Mouse (Mus musculus) limb, embryonic 10.5 days (tissue): ENCODE measurements around the gene Arhgap32. TPM values are rescaled to one million over a fixed set of nuclear protein-coding genes. Genes with fewer than 3 reads are reported as not detected.

Experiments used
- DNase-seq: peaks from one replicate; pipeline ENCODE4 v3.0.0-alpha.2; 2017; ENCODE audit warnings: low spot score
- H3K27ac ChIP-seq: fragments of 300-500 bp; sonication (generic); 2 replicates; pipeline ENCODE4 v1.5.1; 2016; ENCODE audit warnings: mild to moderate bottlenecking
- H3K27me3 ChIP-seq: fragments of 300-500 bp; sonication (generic); 2 replicates; pipeline ENCODE4 v1.6.1; 2016; ENCODE audit warnings: low read depth, mild to moderate bottlenecking; ENCODE audit not compliant: poor library complexity, severe bottlenecking
- H3K36me3 ChIP-seq: fragments of 300-500 bp; sonication (generic); 2 replicates; pipeline ENCODE4 v1.6.1; 2016; ENCODE audit warnings: mild to moderate bottlenecking, moderate library complexity
- H3K4me1 ChIP-seq: fragments of 300-500 bp; sonication (generic); 2 replicates; pipeline ENCODE4 v1.6.1; 2016
- H3K4me3 ChIP-seq: fragments of 300-500 bp; sonication (generic); 2 replicates; pipeline ENCODE4 v1.5.1; 2016; ENCODE audit warnings: mild to moderate bottlenecking, moderate library complexity
- H3K9me3 ChIP-seq: fragments of 300-500 bp; sonication (generic); replicated peaks from 2 replicates; pipeline ENCODE4 v1.6.1; 2016; ENCODE audit warnings: mild to moderate bottlenecking
- WGBS: fragments of 180-500 bp; shearing (Covaris S2); methylation state at CpG from one replicate; pipeline ENCODE4 v1.1.7; 2016; 5-methylcytosine and 5-hydroxymethylcytosine counted together
- microRNA-seq: library from miRNA; unstranded; fragments of <30 nt; microRNA quantifications from one replicate; pipeline ENCODE4, GENCODE M21; 2017
- polyA plus RNA-seq: library from polyadenylated mRNA; unstranded; fragments of >200 nt; fragmentation: Nextera tagmentation; extraction: Ambion mirVana; gene quantifications from 2 replicates; pipeline ENCODE4 v1.2.1, GENCODE M21; 2016

The Arhgap32 gene
- polyA plus RNA-seq, 1 experiment from 2014 or later, result 4.2 TPM

DNA sequence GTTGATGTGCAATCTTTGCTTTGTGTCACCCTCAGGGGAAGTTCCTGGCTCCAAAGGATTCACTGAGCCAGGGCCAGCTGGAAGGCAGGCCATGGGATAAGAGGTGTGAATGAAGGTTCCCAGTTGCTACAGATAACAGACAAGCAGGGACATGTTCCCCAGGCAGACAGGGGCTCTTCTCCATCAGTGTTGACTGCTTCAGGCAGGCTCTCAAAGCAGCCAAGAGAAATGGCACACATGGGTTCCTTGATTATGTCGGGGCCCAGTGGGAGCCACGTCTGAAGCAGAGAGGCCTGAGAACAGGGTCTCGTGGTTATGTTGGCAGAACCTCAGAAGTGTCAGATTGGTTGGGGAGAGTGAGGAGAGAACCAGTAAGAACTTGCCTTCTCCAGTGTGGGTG is 198.1 kb downstream of the Arhgap32 start:
- H3K9me3 ChIP-seq, result no peaks in the 10 kb centered on the region
- WGBS, result 74% methylated on average over 3 of the region's 3 CpGs
- no peak for DNase-seq
- no peak overlapping the region for H3K4me3 ChIP-seq
- H3K27me3 ChIP-seq, result no peaks in the 10 kb centered on the region
- no peak overlapping the region for H3K27ac ChIP-seq
- H3K36me3 ChIP-seq, result no peaks in the 10 kb centered on the region
- H3K4me1 ChIP-seq, result no peaks in the 10 kb centered on the region

- H3K4me1 ChIP-seq, result peaks cover 5% of the 10 kb centered on the region; the same call in 1 of the 2 replicates
- 83% methylated on average over 3 of the region's 3 CpGs for WGBS
- no peak overlapping the region for H3K4me3 ChIP-seq
- no peak for DNase-seq
- H3K27me3 ChIP-seq, result no peaks in the 10 kb centered on the region
- no peak overlapping the region for H3K27ac ChIP-seq
- no peaks in the 10 kb centered on the region for H3K9me3 ChIP-seq
- no peaks in the 10 kb centered on the region for H3K36me3 ChIP-seq
These were observed 200.1 kb downstream of the Arhgap32 start for GRCm38 (mm10) chr9:32315999-32316398.

Small RNA genes lying within 50 kb of the gene (microRNA-seq; reads per million reads assigned to microRNA genes)
- not detected for gene Gm44453

Other genes with a start within 250 kb of the Arhgap32 start
- 0.16 and 0.71 TPM in 2 replicates for gene Barx2, start 202.7 kb upstream of the Arhgap32 start, polyA plus RNA-seq
- 0.30 and 0.39 TPM in 2 replicates for gene Kcnj5, start 228.2 kb downstream of the Arhgap32 start, polyA plus RNA-seq